Mouse (Mus musculus) forebrain, embryonic 12.5 days (tissue): ENCODE measurements at regions not wholly inside any gene's neighbourhood (a gene's known extent, or its start where the extent isn't known, plus 50 kb on each side); places are given as distances from the start of the nearest gene placed in this dataset.

Experiments
- ATAC-seq: fragments of 200-750 bp; cut with Nextera tagmentation; 2 replicates; pipeline ENCODE4 v1.8.0; 2017; ENCODE audit warnings: moderate TSS enrichment; ENCODE audit not compliant: low FRiP score
- H3K27ac ChIP-seq: fragments of 300-500 bp; sonication (generic); 2 replicates; pipeline ENCODE4 v1.5.1; 2016; ENCODE audit warnings: mild to moderate bottlenecking
- H3K27me3 ChIP-seq: fragments of 300-500 bp; sonication (generic); 2 replicates; pipeline ENCODE4 v1.6.1; 2016; ENCODE audit warnings: mild to moderate bottlenecking
- H3K36me3 ChIP-seq: fragments of 300-500 bp; sonication (generic); replicated peaks from 2 replicates; pipeline ENCODE4 v1.6.1; 2016; ENCODE audit warnings: mild to moderate bottlenecking
- H3K4me1 ChIP-seq: fragments of 300-500 bp; sonication (generic); 2 replicates; pipeline ENCODE4 v1.6.1; 2016
- H3K4me2 ChIP-seq: fragments of 300-500 bp; sonication (generic); 2 replicates; pipeline ENCODE4 v1.6.1; 2016; ENCODE audit warnings: mild to moderate bottlenecking, moderate library complexity
- H3K4me3 ChIP-seq: fragments of 300-500 bp; sonication (generic); replicated peaks from 2 replicates; pipeline ENCODE4 v1.5.1; 2016; ENCODE audit warnings: mild to moderate bottlenecking
- H3K9ac ChIP-seq: fragments of 300-500 bp; sonication (generic); 2 replicates; pipeline ENCODE4 v1.6.1; 2016; ENCODE audit warnings: mild to moderate bottlenecking
- H3K9me3 ChIP-seq: fragments of 300-500 bp; sonication (generic); 2 replicates; pipeline ENCODE4 v1.6.1; 2016
- WGBS: fragments of 180-500 bp; shearing (Covaris S2); methylation state at CpG from one replicate; pipeline ENCODE4 v1.1.7; 2016; 5-methylcytosine and 5-hydroxymethylcytosine counted together

DNA sequence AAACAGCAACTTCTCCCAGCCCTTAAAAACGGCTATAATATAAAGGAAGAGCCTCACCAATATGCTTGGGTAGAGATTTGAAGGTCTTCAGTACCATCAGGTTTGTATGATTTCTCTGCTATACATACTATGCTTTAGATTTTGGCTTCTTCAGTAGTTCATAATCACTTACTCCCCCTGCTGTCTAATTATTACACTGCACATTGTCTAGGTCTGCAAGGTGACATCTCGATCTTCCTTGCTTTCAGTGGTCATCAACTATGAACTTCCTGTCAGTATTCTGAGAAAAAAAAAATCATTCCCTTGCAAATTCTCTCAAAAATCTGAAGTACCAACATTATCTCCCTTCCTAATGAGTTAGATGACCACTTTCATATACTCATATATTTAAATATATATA is 225.4 kb upstream of the Galnt5 start:
- H3K27me3 ChIP-seq = peaks cover 4% of the 10 kb centered on the region; the same call in 1 of the 2 replicates
- H3K36me3 ChIP-seq = no peaks in the 10 kb centered on the region
- no peaks in the 10 kb centered on the region; the same call in 1 of the 2 replicates for H3K4me1 ChIP-seq
- 83% methylated on average over 2 of the region's 2 CpGs for WGBS
- no peak overlapping the region for H3K27ac ChIP-seq
- no peak overlapping the region for H3K4me2 ChIP-seq
- H3K4me3 ChIP-seq = no peak overlapping the region
- no peaks in the 10 kb centered on the region for H3K9me3 ChIP-seq
- no peak for ATAC-seq
- no peak overlapping the region for H3K9ac ChIP-seq

- Histone ChIP-seq H3K9me3 (no peaks in the 10 kb centered on the region), H3K27ac (no peak overlapping the region), H3K4me2 (no peak overlapping the region), H3K27me3 (peaks cover 4% of the 10 kb centered on the region; the same call in 1 of the 2 replicates), H3K9ac (no peak overlapping the region), H3K36me3 (no peaks in the 10 kb centered on the region), H3K4me3 (no peak overlapping the region), H3K4me1 (no peaks in the 10 kb centered on the region; the same call in 1 of the 2 replicates)
- no peak for ATAC-seq
- 64% methylated on average over 5 of the region's 5 CpGs for WGBS
These were observed 221.5 kb upstream of the Galnt5 start for GRCm38 (mm10) chr2:57776154-57776553.

- Histone ChIP-seq H3K27ac (no peak overlapping the region), H3K9ac (no peak overlapping the region), H3K4me1 (no peaks in the 10 kb centered on the region; the same call in 1 of the 2 replicates), H3K36me3 (no peaks in the 10 kb centered on the region), H3K9me3 (no peaks in the 10 kb centered on the region), H3K4me3 (no peak overlapping the region), H3K27me3 (no peaks in the 10 kb centered on the region; the same call in 1 of the 2 replicates), H3K4me2 (no peak overlapping the region)
- WGBS = 93% methylated on average over 1 of the region's 1 CpGs
- no peak for ATAC-seq
These were observed 216.8 kb upstream of the Galnt5 start for GRCm38 (mm10) chr2:57780836-57781235.

- Histone ChIP-seq H3K27me3 (no peaks in the 10 kb centered on the region), H3K4me2 (no peak overlapping the region), H3K36me3 (no peaks in the 10 kb centered on the region), H3K9ac (no peak overlapping the region), H3K4me3 (no peak overlapping the region), H3K9me3 (no peaks in the 10 kb centered on the region), H3K4me1 (no peaks in the 10 kb centered on the region), H3K27ac (no peak overlapping the region)
- 69% methylated on average over 8 of the region's 8 CpGs for WGBS
- no peak for ATAC-seq
These were observed 204.0 kb upstream of the Galnt5 start for GRCm38 (mm10) chr2:57793519-57794296.

- H3K27me3 ChIP-seq = no peaks in the 10 kb centered on the region
- no peak overlapping the region for H3K4me2 ChIP-seq
- H3K9me3 ChIP-seq = no peaks in the 10 kb centered on the region
- no peak overlapping the region for H3K4me3 ChIP-seq
- WGBS = 86% methylated on average over 2 of the region's 2 CpGs
- H3K4me1 ChIP-seq = no peaks in the 10 kb centered on the region
- no peak for ATAC-seq
- H3K36me3 ChIP-seq = no peaks in the 10 kb centered on the region
- H3K9ac ChIP-seq = no peak overlapping the region
- H3K27ac ChIP-seq = no peak overlapping the region
These were observed 198.4 kb upstream of the Galnt5 start for GRCm38 (mm10) chr2:57799279-57799678.

- Histone ChIP-seq H3K36me3 (no peaks in the 10 kb centered on the region), H3K27ac (no peak overlapping the region), H3K4me3 (no peak overlapping the region), H3K9me3 (no peaks in the 10 kb centered on the region), H3K9ac (no peak overlapping the region), H3K4me1 (no peaks in the 10 kb centered on the region), H3K27me3 (0 out of 2 replicates have a peak, but pooled peaks cover 3% of the 10 kb centered on the region), H3K4me2 (no peak overlapping the region)
- 67% methylated on average over 1 of the region's 1 CpGs for WGBS
- no peak for ATAC-seq
These were observed 189.8 kb upstream of the Galnt5 start for GRCm38 (mm10) chr2:57807911-57808310.

DNA sequence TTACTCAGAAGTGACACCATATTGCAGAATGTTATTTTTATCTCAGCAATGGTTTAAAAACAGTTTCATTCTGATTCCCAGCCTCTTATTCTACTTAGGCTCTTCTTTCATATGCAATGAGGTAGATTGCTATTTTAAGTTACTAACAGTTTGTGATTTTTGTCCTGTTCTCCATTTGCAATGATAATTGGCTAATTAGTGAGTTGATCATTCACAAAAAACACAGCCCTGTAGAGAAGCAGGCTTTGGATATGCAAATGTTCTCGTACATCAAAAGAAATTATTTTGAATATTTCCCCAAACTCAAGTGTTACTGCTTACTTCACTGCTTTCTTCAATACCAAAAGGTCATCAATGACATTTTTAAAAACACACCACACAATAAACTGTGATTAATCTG is 184.7 kb upstream of the Galnt5 start:
- Histone ChIP-seq H3K4me2 (no peak overlapping the region), H3K36me3 (no peaks in the 10 kb centered on the region), H3K9ac (no peak overlapping the region), H3K4me1 (no peaks in the 10 kb centered on the region), H3K9me3 (no peaks in the 10 kb centered on the region), H3K4me3 (no peak overlapping the region), H3K27me3 (0 out of 2 replicates have a peak, but pooled peaks cover 3% of the 10 kb centered on the region), H3K27ac (no peak overlapping the region)
- ATAC-seq = peak; percentile 61; the same call in 1 of the 2 replicates
- WGBS = 43% methylated on average over 1 of the region's 1 CpGs

- Histone ChIP-seq H3K4me3 (no peak overlapping the region), H3K4me2 (no peak overlapping the region), H3K27ac (no peak overlapping the region), H3K9ac (no peak overlapping the region), H3K4me1 (peaks cover 3% of the 10 kb centered on the region; the same call in 1 of the 2 replicates), H3K36me3 (no peaks in the 10 kb centered on the region), H3K27me3 (no peaks in the 10 kb centered on the region), H3K9me3 (no peaks in the 10 kb centered on the region)
- ATAC-seq = peak; percentile 49; the same call in 1 of the 2 replicates
- 65% methylated on average over 2 of the region's 2 CpGs for WGBS
These were observed 177.3 kb upstream of the Galnt5 start for GRCm38 (mm10) chr2:57820343-57820742.

DNA sequence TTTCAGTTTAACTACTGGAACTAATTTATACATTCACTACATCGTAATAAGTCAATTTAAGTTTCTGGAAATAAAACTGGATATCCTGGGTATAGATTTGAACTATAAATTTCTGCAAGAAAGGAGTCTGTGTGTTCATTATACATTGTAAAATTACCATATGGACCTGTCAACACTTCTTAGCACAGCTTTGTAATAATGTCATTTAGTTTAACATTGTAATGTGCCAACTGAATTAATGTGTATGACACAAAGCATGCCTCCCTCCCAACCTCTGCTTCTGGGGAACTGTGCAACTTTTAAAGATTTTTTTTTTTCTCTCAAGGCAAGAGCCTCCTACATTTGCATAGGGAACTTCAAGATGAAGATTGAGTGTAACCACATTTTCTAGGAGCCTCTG is 176.8 kb upstream of the Galnt5 start:
- Histone ChIP-seq H3K9me3 (no peaks in the 10 kb centered on the region), H3K4me2 (no peak overlapping the region), H3K27me3 (no peaks in the 10 kb centered on the region), H3K36me3 (no peaks in the 10 kb centered on the region), H3K9ac (no peak overlapping the region), H3K4me1 (peaks cover 3% of the 10 kb centered on the region; the same call in 1 of the 2 replicates), H3K4me3 (no peak overlapping the region), H3K27ac (no peak overlapping the region)
- ATAC-seq = no peak; the same call in 1 of the 2 replicates
- WGBS = 72% methylated on average over 1 of the region's 1 CpGs

GRCm38 (mm10) chr2:57828284-57828683 is 169.4 kb upstream of the Galnt5 start:
- Histone ChIP-seq H3K4me1 (no peaks in the 10 kb centered on the region), H3K9ac (no peak overlapping the region), H3K27me3 (no peaks in the 10 kb centered on the region), H3K4me3 (no peak overlapping the region), H3K27ac (no peak overlapping the region), H3K36me3 (no peaks in the 10 kb centered on the region), H3K9me3 (no peaks in the 10 kb centered on the region), H3K4me2 (no peak overlapping the region)
- no peak for ATAC-seq
- 67% methylated on average over 2 of the region's 2 CpGs for WGBS

DNA sequence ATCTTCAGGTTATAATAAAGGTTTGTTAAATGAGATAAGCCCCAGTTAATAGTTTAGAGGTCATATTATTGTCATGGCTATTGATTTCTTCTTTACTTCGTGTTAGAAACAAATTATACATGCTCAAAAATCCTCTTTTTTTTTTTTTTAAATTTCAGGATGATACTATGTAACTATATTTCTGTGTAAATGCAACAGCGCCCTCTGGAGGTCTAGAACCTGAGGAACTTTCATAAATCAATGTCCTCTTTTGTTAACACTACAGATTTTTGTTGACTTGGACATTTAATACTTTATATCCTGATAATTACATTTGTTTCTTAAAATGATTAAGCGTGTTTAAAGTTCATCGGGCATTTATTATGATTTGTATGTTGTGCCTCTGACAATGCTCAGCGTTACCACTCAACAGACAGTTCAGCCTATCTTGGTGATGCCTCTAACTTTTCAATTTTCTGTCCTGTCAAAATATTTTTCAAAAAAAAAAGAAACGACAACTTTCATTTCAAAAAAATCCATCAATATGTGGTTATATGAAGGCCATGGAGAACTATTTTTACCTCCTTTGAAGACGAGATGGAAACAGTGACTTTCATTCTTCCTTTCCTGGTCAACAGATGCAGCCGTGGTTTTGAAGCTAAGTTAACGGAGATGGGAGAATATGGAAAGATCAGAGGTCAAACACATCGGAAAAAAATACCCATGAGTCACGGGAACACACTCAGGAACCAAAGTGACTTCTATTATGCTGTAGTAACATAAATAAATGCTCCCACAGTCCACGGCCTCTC is 164.9 kb upstream of the Galnt5 start:
- Histone ChIP-seq H3K36me3 (no peaks in the 10 kb centered on the region), H3K27ac (no peak overlapping the region), H3K4me1 (no peaks in the 10 kb centered on the region), H3K4me3 (no peak overlapping the region), H3K4me2 (no peak overlapping the region), H3K27me3 (no peaks in the 10 kb centered on the region), H3K9ac (no peak overlapping the region), H3K9me3 (no peaks in the 10 kb centered on the region)
- WGBS = 56% methylated on average over 12 of the region's 12 CpGs
- ATAC-seq = no peak

- no peak overlapping the region for H3K4me3 ChIP-seq
- H3K4me1 ChIP-seq = peaks cover 15% of the 10 kb centered on the region
- no peaks in the 10 kb centered on the region for H3K36me3 ChIP-seq
These were observed 152.5 kb upstream of the Galnt5 start for GRCm38 (mm10) chr2:57845135-57845534.

More at GRCm38 (mm10) chr2:57845135-57845534, 152.5 kb upstream of the Galnt5 start:
- Histone ChIP-seq H3K4me2 (no peak overlapping the region), H3K27me3 (no peaks in the 10 kb centered on the region), H3K9me3 (no peaks in the 10 kb centered on the region), H3K9ac (no peak overlapping the region), H3K27ac (no peak overlapping the region)
- ATAC-seq = no peak
- 64% methylated on average over 1 of the region's 1 CpGs for WGBS
